Mouse (Mus musculus) cerebellum, adult 2 months (tissue): Measurements from ENCODE around the gene Camk2n1. TPM values are rescaled to one million over a fixed set of nuclear protein-coding genes. Genes with fewer than 3 reads are reported as not detected.

Experiments
- DNase-seq, 2 experiments: peaks; one replicate each; pipeline ENCODE4 v3.0.0; 2021
- H3K27ac ChIP-seq: fragments of 200-500 bp; 2 replicates; pipeline ENCODE4 v1.5.1; 2012; ENCODE audit warnings: low read length, control low read depth, inconsistent platforms; ENCODE audit not compliant: insufficient read depth
- H3K27me3 ChIP-seq: fragments of 200-500 bp; 2 replicates; pipeline ENCODE4 v1.6.1; 2012; ENCODE audit warnings: inconsistent platforms, mild to moderate bottlenecking, low read length, moderate library complexity; ENCODE audit not compliant: control insufficient read depth, insufficient read depth
- H3K4me1 ChIP-seq: fragments of 200-500 bp; 2 replicates; pipeline ENCODE4 v1.6.1; 2011; ENCODE audit warnings: low read length; ENCODE audit not compliant: control insufficient read depth, insufficient read depth
- H3K4me3 ChIP-seq: fragments of 200-500 bp; replicated peaks from 2 replicates; pipeline ENCODE3; 2011; ENCODE audit warnings: mild to moderate bottlenecking, low read depth, low read length, control low read depth; ENCODE audit not compliant: insufficient read depth
- CTCF ChIP-seq: fragments of 200-500 bp; IDR thresholded peaks from 2 replicates; pipeline ENCODE4 v1.5.1; 2011; ENCODE audit warnings: low read depth, mild to moderate bottlenecking, control low read depth, low read length, moderate library complexity, borderline replicate concordance; ENCODE audit not compliant: insufficient read depth
- POLR2A ChIP-seq: fragments of 200-500 bp; IDR thresholded peaks from 2 replicates; pipeline ENCODE4 v1.6.1; 2011; ENCODE audit warnings: low read length, control low read depth, borderline replicate concordance; ENCODE audit not compliant: insufficient read depth
- WGBS: fragments of 180-500 bp; shearing (Covaris S2); methylation state at CpG from one replicate; pipeline ENCODE4 v1.1.7; 2018; 5-methylcytosine and 5-hydroxymethylcytosine counted together
- polyA plus RNA-seq: library from polyadenylated mRNA; depleted of rRNA; stranded (reverse); fragments of >200 nt; gene quantifications from 2 replicates; pipeline ENCODE4 v1.2.3, GENCODE M21; 2012

Camk2n1 gene
- polyA plus RNA-seq, 1 experiment = 109 TPM

DNA sequence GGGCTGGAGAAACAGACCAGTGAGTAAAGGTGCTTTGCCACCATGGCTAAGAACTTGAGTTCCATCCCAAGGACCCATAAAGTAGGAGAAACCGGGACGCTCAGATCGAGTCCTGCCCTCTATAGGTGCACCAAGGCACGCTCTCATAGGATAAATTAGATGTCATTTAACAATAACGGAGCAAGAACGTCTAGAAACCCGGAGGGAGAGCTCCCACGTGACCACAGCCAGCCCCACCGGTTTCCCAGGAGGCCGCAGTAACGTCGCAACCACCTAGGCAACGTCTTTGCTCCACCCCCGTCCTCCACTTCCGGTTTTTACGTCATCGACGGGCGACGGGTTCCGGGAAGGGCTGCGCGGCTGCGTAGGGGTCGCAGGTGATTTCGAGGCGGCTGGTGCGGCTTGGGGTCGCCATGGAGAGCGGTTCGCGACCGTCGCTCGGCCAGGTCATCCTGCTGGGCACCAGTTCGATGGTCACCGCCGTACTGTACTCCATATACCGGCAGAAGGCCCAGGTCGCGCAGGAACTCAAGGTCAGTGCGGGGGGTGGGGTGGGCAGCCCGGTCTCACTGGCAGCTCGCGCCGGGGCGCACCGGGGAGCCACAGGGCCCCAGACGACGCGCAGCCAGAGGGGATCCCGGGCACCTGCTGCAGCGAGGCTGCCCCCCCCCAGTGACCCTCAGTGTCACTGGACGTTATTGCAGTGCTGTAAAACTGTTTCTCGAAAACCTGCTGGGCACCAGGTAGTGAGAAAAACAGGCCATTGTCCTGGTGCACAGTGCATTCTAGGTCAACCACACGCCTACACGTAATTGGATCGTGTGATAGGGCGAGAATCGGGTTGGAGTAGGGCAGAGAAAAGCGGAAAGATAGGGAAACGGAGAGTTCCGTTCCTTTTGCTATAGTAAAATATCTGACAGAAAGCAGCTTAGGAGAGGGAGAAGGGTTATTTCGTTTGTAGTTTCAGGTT lies 19.5 kb upstream of the Camk2n1 start, which contains the start of gene Mul1:
Gene Mul1 (plus strand): TSS at position 325 of the 970 bp plus-strand sequence.
- Histone ChIP-seq H3K4me1 (peaks cover 4% of the 10 kb centered on the region), H3K4me3 (peak within 1 kb of the TSS; percentile 98), H3K27ac (peak within 1 kb of the TSS; percentile 74), H3K27me3 (no peaks in the 10 kb centered on the region)
- TF ChIP-seq POLR2A = peak; percentile 94
- no peak for TF ChIP-seq CTCF
- peak; percentile 96 to 97 for DNase-seq
- under 1% methylated on average over 64 of the region's 64 CpGs for WGBS

DNA sequence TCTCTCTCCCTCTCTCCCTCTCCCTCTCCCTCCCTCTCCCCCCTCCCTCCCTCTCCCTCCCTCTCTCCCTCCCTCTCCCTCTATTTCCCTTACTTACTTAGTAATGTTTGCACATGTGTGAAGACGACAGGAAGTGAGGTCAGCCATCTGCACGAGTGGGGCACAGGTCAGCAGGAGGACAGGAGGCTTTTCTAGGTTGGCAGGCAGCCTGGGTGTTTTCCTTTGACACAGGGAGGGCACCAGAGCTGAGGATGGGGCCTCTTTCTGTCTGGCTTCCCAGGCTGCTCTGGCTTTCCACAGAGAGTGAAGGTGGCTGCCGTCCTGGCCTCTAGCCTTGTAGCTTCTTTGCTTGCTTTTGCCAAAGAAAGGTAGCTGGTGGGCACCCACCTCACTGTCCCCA lies 14.1 kb upstream of the Camk2n1 start:
- Histone ChIP-seq H3K4me1 (peaks cover 4% of the 10 kb centered on the region), H3K27ac (no peak overlapping the region), H3K4me3 (no peak overlapping the region), H3K27me3 (no peaks in the 10 kb centered on the region)
- WGBS = 61% methylated on average over 3 of the region's 3 CpGs
- TF ChIP-seq CTCF (no peak), POLR2A (no peak)
- no peak for DNase-seq

DNA sequence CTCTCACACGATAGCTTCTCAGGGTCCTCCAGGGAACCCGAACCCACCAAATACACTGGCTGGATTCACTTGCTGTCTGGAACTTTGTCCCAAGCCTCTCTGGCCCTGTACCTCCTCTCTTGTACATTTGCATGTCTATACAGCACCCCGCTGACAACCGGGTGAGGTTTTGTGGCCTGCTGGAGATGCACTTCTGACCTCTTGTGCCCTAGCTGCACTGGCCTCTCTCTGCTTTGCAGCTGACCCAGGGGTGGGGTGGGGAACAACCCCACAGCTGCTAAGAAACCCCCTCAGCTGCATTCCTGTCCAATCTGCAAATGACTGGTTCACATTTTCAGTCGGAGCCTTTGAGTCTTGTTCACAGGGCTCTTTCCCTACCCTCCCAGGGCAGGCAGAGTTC lies 9.2 kb upstream of the Camk2n1 start:
- no peaks in the 10 kb centered on the region for H3K27me3 ChIP-seq
- WGBS = 4% methylated on average over 5 of the region's 5 CpGs
- H3K4me1 ChIP-seq = no peaks in the 10 kb centered on the region; the same call in 1 of the 2 replicates
- no peak overlapping the region for H3K4me3 ChIP-seq
- no peak for TF ChIP-seq CTCF
- TF ChIP-seq POLR2A = no peak
- H3K27ac ChIP-seq = no peak overlapping the region
- no peak for DNase-seq

DNA sequence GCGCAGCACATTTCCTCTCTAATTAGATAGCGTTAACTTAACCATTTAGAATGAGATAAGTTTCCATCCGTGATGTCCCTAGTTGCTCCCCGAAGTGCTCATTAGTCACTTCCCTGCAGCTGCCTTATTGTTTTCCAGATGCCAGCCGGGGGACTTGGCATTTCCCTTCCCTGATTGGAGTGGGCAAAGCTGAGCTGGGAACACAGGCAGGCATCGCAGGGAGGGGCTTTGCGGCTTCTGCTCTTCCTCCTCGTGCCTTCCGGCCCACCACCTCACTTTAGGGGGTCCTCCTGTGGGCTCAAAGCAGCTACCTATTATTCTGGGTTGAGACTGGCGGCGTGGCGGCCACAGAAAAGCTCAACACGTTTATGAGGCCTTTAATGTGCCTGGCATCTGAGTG lies 7.1 kb upstream of the Camk2n1 start:
- H3K4me1 ChIP-seq = no peaks in the 10 kb centered on the region; the same call in 1 of the 2 replicates
- 24% methylated on average over 13 of the region's 13 CpGs for WGBS
- DNase-seq = no peak
- no peak overlapping the region for H3K27ac ChIP-seq
- H3K27me3 ChIP-seq = no peaks in the 10 kb centered on the region
- no peak for TF ChIP-seq CTCF
- TF ChIP-seq POLR2A = no peak
- no peak overlapping the region for H3K4me3 ChIP-seq

DNA sequence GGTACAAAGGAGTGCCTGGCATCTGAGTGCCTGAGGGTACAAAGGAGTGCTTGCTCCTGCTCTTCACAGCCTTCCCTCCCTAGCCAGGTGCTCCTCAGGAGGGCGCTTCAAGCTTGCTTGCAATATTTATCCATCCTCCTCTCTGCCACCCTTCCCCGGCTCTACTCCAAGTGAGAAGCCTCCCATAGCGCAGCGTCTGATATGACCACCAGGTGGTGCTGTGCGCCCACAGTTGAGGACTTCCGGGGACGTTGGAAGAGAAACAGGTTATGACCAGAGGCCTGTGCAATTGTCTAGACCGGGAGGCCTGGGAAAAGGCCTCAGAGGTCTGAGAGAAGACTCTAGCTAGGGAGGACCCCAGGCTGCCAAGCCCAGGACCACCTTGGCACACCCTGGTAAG lies 6.7 kb upstream of the Camk2n1 start:
- H3K4me1 ChIP-seq = no peaks in the 10 kb centered on the region; the same call in 1 of the 2 replicates
- peak; percentile 98 for TF ChIP-seq CTCF
- no peak for TF ChIP-seq POLR2A
- no peak overlapping the region for H3K27ac ChIP-seq
- peak; percentile 88 to 96 for DNase-seq
- WGBS = 0% methylated on average over 8 of the region's 8 CpGs
- H3K27me3 ChIP-seq = no peaks in the 10 kb centered on the region
- no peak overlapping the region for H3K4me3 ChIP-seq

DNA sequence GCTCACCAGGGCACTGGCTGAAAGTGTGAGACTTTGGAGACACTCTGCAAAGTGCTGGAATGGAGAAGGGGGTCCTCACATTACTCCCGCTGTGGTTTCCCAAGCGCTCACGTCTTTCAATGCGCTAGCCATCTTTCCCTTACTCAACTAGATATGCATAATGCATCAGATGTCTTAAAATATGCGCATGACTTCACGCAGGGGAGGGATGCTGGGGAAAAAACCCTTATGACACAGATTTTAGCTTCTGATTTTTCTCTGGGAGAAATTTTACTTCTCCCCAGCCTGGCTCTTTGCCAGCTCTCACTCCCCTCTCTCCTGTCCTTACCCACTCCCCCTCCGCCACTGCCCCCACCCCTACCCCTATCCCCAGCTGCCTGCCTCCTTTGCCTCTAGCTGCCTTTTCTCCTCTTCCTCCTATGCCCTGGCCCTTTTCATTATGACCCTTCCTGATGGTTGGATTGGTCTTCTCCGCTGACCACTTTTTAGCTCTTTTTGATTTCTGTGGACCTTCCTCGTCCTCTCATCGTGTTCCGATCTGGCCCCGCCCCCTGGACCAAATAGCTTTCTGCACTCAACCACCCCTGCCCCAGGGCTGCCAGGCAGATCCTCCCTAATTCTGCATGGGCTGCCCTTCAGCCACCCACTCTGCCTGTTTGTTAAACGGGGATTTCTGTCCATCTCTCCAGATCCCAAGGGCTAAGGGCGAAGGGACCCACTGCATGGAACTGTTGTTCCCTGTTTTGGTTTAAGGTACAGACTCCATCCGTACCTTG lies 6.1 kb upstream of the Camk2n1 start:
- DNase-seq = no peak
- Histone ChIP-seq H3K27me3 (no peaks in the 10 kb centered on the region), H3K4me1 (no peaks in the 10 kb centered on the region; the same call in none of the 2 replicates), H3K27ac (no peak overlapping the region), H3K4me3 (no peak overlapping the region)
- WGBS = 49% methylated on average over 15 of the region's 15 CpGs
- TF ChIP-seq CTCF (no peak), POLR2A (no peak)

DNA sequence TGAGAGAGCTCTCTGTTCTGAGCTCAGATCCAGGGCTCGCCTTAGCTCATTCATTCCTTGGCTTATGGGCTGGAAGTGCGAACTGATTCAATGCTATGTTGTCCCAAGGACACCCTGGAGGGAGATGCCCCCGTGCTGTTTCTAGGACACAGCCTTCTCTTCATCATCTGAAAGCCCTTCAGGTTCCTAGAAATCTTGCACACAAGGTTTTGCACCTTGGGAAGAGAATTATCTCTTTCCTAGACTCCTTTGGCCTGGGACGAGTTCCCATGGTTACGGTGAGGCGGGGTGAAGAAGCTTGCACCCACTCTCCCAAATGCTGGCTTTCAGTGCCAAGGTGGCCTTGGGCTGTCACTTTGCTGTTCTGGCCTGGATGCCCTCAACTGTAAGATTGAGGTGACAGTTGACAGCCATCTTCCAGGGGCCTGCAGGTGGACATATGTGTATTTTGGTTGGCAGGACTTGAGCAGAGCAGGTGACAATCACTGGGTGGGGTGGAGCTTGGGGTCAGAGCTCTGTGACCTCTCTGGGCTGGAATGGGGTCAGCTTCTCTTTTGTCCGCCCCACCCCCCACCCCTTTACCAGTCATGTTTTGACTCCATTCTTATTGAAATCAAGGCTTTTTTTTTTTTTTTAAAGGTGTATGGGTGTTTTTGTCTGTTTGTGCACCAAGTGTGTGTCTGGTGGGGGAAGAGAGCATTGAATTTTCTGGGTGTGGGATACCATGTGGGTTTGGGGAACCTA lies 5.1 kb upstream of the Camk2n1 start:
- Histone ChIP-seq H3K27ac (no peak overlapping the region), H3K4me3 (no peak overlapping the region), H3K27me3 (no peaks in the 10 kb centered on the region), H3K4me1 (peaks cover 5% of the 10 kb centered on the region)
- TF ChIP-seq POLR2A = no peak
- no peak for TF ChIP-seq CTCF
- DNase-seq = no peak
- 62% methylated on average over 7 of the region's 7 CpGs for WGBS
